Mouse (Mus musculus) ES-Bruce4 (cell line): Measurements from ENCODE around the gene Qsox1. TPM values are rescaled to one million over a fixed set of nuclear protein-coding genes. Genes with fewer than 3 reads are reported as not detected.
A peak's percentile ranks its signal among the peaks of the same experiment; 100 is the strongest.

Experiments
- H3K27ac ChIP-seq: 2 replicates; pipeline ENCODE4 v1.5.1; 2012; ENCODE audit warnings: low read length, inconsistent platforms; ENCODE audit not compliant: insufficient read depth
- H3K27me3 ChIP-seq: 2 replicates; pipeline ENCODE4 v1.6.1; 2012; ENCODE audit warnings: mild to moderate bottlenecking, low read length, inconsistent platforms; ENCODE audit not compliant: control insufficient read depth, poor library complexity, insufficient read depth, severe bottlenecking
- H3K36me3 ChIP-seq: 2 replicates; pipeline ENCODE4 v1.6.1; 2012; ENCODE audit warnings: inconsistent platforms, mild to moderate bottlenecking, low read length, moderate library complexity; ENCODE audit not compliant: control insufficient read depth, poor library complexity, insufficient read depth, severe bottlenecking
- H3K4me1 ChIP-seq: one replicate; pipeline ENCODE4 v1.8.1; 2011; ENCODE audit warnings: low read length; ENCODE audit not compliant: control insufficient read depth, insufficient read depth
- H3K4me3 ChIP-seq: 2 replicates; pipeline ENCODE4 v1.5.1; 2011; ENCODE audit warnings: low read depth, mild to moderate bottlenecking, low read length
- H3K9ac ChIP-seq: 2 replicates; pipeline ENCODE4 v1.6.1; 2012; ENCODE audit warnings: low read depth, mild to moderate bottlenecking, inconsistent platforms; ENCODE audit not compliant: poor library complexity, severe bottlenecking
- H3K9me3 ChIP-seq: replicated peaks from 2 replicates; pipeline ENCODE4 v1.6.1; 2012; ENCODE audit warnings: mild to moderate bottlenecking, low read length, inconsistent platforms; ENCODE audit not compliant: control insufficient read depth, poor library complexity, insufficient read depth, severe bottlenecking
- CTCF ChIP-seq: IDR thresholded peaks from one replicate; pipeline ENCODE4 v1.8.1; 2011; ENCODE audit warnings: low read depth, low read length
- EP300 ChIP-seq: IDR thresholded peaks from 2 replicates; pipeline ENCODE4 v1.6.1; 2011; ENCODE audit warnings: low read depth, low read length; ENCODE audit not compliant: insufficient read depth
- POLR2A ChIP-seq: IDR thresholded peaks from one replicate; pipeline ENCODE4 v1.8.1; 2011; ENCODE audit warnings: low read length; ENCODE audit not compliant: insufficient read depth
- polyA plus RNA-seq: library from polyadenylated mRNA; stranded (reverse); fragments of >200 nt; gene quantifications from 2 replicates; pipeline ENCODE4 v1.2.4, GENCODE M21; 2011; ENCODE audit warnings: low read depth; ENCODE audit not compliant: missing spikeins, insufficient read depth, insufficient read length

Qsox1 gene
- 14.7 and 18.1 TPM in 2 replicates for polyA plus RNA-seq

DNA sequence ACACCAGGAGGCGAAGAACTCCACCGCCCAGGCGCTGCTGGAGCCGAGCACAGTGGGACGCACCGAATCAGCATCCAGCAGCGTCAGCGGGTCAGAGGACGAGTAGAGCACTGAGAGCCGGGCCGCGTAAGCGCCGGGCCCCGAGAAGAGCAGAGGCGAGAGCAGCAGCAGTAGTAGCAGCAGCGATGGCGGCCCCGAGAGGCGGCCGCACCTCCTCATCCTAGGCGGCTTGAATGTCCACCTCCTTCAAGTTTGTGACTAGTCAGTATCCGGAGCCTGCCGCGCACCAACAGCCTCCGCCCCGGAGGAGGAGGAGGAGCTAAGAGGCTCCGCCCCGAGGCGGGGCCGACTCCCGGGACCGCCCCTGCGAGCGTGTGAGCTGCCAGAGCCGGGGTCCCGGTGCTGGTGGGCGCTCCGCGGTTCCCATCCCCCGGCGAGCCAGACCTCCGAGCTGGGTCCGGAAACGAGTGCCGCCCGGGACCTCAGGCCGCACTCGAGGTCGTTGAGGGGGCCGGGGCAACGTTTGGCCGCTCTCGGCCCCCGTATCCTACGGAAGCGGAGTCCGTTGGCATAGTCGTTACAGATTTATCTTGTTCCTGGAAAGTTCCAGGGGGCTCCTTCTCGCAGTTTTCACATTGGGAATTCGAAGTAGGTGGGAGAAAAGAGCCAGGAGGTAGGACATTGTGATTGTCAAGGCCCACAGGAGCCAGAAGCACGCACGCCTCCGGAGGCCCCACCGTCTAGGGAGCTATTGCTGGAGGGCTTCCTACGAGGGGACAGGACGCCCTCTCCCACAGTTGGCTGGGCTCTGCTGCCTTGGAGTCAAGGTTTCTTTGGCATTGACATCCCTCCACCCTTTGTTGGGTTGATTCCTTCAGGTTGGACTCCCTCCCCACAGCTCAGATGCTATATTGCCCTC lies at the start of gene Qsox1:
TSS of gene Qsox1 (minus strand) at position 309 of the 919 bp plus-strand sequence.
- Histone ChIP-seq H3K9me3 (no peaks in the 10 kb centered on the region), H3K4me3 (peak within 1 kb of the TSS; percentile 91), H3K36me3 (no peaks in the 10 kb centered on the region), H3K4me1 (no peaks in the 10 kb centered on the region), H3K27me3 (no peaks in the 10 kb centered on the region), H3K9ac (peak within 1 kb of the TSS; percentile 44), H3K27ac (no peak within 1 kb of the TSS)
- peak; percentile 67 for TF ChIP-seq POLR2A
- TF ChIP-seq CTCF: no peak
- no peak for TF ChIP-seq EP300

DNA sequence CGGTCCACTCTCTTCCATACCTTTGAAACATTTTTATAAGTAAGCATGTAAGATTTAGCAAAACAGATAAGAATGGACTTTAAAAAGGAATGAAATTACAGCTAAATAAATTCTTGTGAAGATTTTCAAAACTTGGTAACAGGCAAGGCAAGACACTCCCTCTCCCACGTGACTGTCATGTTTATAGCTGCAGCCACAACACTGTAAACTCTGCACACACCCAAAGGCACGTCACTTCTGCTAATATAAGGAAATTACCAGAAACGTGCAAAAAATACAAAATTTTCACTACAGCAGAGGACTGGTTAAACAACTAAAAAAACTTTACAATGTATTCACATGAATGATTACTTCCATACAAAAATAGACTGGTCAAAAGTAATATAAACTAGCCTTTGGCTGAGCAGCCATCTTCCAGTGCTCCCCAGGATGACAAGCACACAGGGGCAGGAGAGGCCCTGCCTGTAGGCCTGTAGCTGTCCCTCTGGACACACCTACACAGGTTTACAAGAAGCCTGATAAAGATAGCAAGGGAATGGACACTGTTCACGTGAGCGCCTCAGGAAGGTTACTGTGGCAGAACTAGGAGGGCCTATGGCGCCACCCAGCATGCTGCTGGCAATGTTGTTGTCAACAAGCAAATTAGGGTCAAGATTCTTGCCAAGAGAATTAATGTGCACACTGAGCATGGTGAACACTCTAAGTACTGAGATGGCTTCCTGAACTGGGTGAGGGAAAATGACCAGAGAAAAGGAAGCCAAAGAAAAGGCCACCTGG lies 42.4 kb upstream of the Qsox1 start:
- no peak for TF ChIP-seq CTCF
- no peak for TF ChIP-seq POLR2A
- no peak for TF ChIP-seq EP300
- Histone ChIP-seq H3K36me3 (no peaks in the 10 kb centered on the region), H3K27me3 (no peaks in the 10 kb centered on the region), H3K9me3 (no peaks in the 10 kb centered on the region), H3K27ac (no peak overlapping the region), H3K4me1 (no peaks in the 10 kb centered on the region), H3K4me3 (no peak overlapping the region), H3K9ac (no peak overlapping the region)

DNA sequence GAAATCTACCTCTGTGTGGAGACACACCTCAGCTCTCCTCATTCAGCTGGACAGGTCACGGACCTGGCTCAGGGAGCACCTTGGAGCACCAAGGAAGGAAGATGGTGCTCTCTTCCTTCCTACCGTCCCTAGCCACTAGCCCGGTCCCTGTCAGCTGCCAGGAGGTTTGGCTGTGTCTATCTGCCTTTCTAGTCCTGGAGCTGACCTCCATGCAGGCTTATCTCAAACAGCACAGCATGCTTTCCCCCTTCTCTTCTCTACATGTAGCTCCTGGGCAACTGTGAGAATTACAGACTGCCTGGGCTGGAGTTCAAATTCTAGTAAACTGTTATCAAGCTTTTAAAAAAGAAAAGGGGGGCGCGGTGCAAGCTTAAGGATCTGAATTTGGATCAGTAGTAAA lies 40.3 kb upstream of the Qsox1 start:
- H3K9me3 ChIP-seq: no peaks in the 10 kb centered on the region
- H3K27me3 ChIP-seq: no peaks in the 10 kb centered on the region
- TF ChIP-seq EP300 (no peak), POLR2A (no peak), CTCF (no peak)
- H3K9ac ChIP-seq: no peak overlapping the region
- H3K4me3 ChIP-seq: no peak overlapping the region
- no peak overlapping the region for H3K27ac ChIP-seq
- H3K36me3 ChIP-seq: 0 out of 2 replicates have a peak, but pooled peaks cover 2% of the 10 kb centered on the region
- no peaks in the 10 kb centered on the region for H3K4me1 ChIP-seq

DNA sequence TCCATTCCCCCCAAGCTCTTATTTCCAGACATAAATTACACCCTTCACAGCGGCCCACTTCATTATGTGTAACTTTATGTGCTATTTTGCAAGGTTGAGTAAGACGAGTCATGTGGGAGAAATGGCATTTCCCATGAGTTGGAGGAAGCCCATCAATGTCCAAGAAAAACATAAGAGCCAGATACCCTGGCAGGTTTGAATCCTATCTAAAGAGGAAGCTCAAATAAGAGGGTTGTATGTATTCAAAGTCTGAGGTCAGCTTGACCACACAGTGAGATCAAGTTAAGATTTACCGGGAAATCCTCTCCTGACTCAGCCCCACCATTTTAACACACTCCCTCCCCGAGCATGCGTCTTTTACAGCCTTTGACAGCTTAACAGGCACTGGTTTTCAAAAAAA lies 31.5 kb upstream of the Qsox1 start:
- no peak for TF ChIP-seq POLR2A
- no peak for TF ChIP-seq EP300
- no peak for TF ChIP-seq CTCF

DNA sequence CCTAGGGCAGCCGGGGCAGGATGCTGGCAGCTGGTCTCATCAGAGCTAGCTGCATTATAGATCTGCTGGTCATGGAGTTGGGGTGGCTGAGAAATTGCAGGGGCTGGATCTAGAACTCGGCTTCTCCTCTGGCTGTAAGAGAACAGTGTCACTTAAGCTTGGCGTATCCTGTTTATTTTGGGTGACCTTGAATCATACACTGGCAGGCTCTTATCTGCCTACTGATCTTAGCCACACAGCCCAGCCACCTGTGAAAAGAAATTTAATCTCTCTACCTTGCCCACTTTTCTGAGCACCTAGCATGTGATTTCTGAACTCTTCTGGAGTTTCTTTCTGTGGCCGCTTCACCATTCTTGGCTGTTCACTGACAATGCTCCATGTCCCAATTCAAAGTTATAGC lies 30.8 kb upstream of the Qsox1 start:
- H3K36me3 ChIP-seq: 0 out of 2 replicates have a peak, but pooled peaks cover 2% of the 10 kb centered on the region
- H3K4me1 ChIP-seq: no peaks in the 10 kb centered on the region
- no peaks in the 10 kb centered on the region for H3K9me3 ChIP-seq
- H3K27me3 ChIP-seq: no peaks in the 10 kb centered on the region
- TF ChIP-seq CTCF (no peak), POLR2A (no peak), EP300 (no peak)
- H3K9ac ChIP-seq: no peak overlapping the region
- no peak overlapping the region for H3K4me3 ChIP-seq
- H3K27ac ChIP-seq: no peak overlapping the region

More for the DNA sequence above, 31.5 kb upstream of the Qsox1 start:
- Histone ChIP-seq H3K9ac (no peak overlapping the region), H3K27me3 (no peaks in the 10 kb centered on the region), H3K9me3 (no peaks in the 10 kb centered on the region), H3K4me3 (no peak overlapping the region), H3K36me3 (0 out of 2 replicates have a peak, but pooled peaks cover 2% of the 10 kb centered on the region), H3K27ac (no peak overlapping the region), H3K4me1 (no peaks in the 10 kb centered on the region)
